Mouse (Mus musculus) hindbrain, embryonic 14.5 days (tissue): ENCODE data around the gene Robo1. TPM values are rescaled to one million over a fixed set of nuclear protein-coding genes. Genes with fewer than 3 reads are reported as not detected.

Source experiments
- ATAC-seq: fragments of 200-750 bp; cut with Nextera tagmentation; 2 replicates; pipeline ENCODE4 v1.8.0; 2017; ENCODE audit warnings: moderate number of reproducible peaks, mild to moderate bottlenecking, moderate TSS enrichment, moderate library complexity; ENCODE audit not compliant: low FRiP score
- DNase-seq: peaks from one replicate; pipeline ENCODE4 v3.0.0-alpha.2; 2015; ENCODE audit warnings: low spot score
- H3K27ac ChIP-seq: fragments of 300-500 bp; sonication (generic); 2 replicates; pipeline ENCODE4 v1.5.1; 2014; ENCODE audit warnings: mild to moderate bottlenecking, moderate library complexity
- H3K27me3 ChIP-seq: fragments of 300-500 bp; sonication (generic); 2 replicates; pipeline ENCODE4 v1.6.1; 2014; ENCODE audit warnings: mild to moderate bottlenecking, low read length, mixed read lengths; ENCODE audit not compliant: control insufficient read depth, insufficient read depth
- H3K36me3 ChIP-seq: fragments of 300-500 bp; sonication (generic); replicated peaks from 2 replicates; pipeline ENCODE4 v1.6.1; 2014; ENCODE audit not compliant: control insufficient read depth, insufficient read depth
- H3K4me1 ChIP-seq: fragments of 300-500 bp; sonication (generic); replicated peaks from 2 replicates; pipeline ENCODE4 v1.6.1; 2014; ENCODE audit warnings: antibody characterized with exemption, low read length, mixed read lengths; ENCODE audit not compliant: control insufficient read depth, insufficient read depth
- H3K4me2 ChIP-seq: fragments of 300-500 bp; sonication (generic); replicated peaks from 2 replicates; pipeline ENCODE4 v1.6.1; 2014; ENCODE audit warnings: mild to moderate bottlenecking, moderate library complexity
- H3K4me3 ChIP-seq: fragments of 300-500 bp; sonication (generic); replicated peaks from 2 replicates; pipeline ENCODE4 v1.5.1; 2014; ENCODE audit warnings: mild to moderate bottlenecking, low read length
- H3K9ac ChIP-seq: fragments of 300-500 bp; sonication (generic); 2 replicates; pipeline ENCODE4 v1.6.1; 2014
- H3K9me3 ChIP-seq: fragments of 300-500 bp; sonication (generic); 2 replicates; pipeline ENCODE4 v1.6.1; 2016; ENCODE audit warnings: low read length; ENCODE audit not compliant: control insufficient read depth
- WGBS: fragments of 180-500 bp; shearing (Covaris S2); extraction: QIAGEN DNeasy Blood & Tissue Kit; methylation state at CpG from one replicate; pipeline ENCODE4 v1.1.7; 2014; 5-methylcytosine and 5-hydroxymethylcytosine counted together
- polyA plus RNA-seq: library from polyadenylated mRNA; unstranded; fragments of >200 nt; fragmentation: Nextera tagmentation; extraction: Ambion mirVana; gene quantifications from 2 replicates; pipeline ENCODE4 v1.2.1, GENCODE M21; 2014

Robo1 gene
- 47.5 and 49.6 TPM in 2 replicates for polyA plus RNA-seq

- no peak within 1 kb of the TSS for H3K9ac ChIP-seq
- no peak within 1 kb of the TSS for H3K4me2 ChIP-seq
- no peak within 1 kb of the TSS for H3K4me3 ChIP-seq
- 76% methylated on average over 8 of the region's 8 CpGs for WGBS
- no peaks in the 10 kb centered on the region for H3K4me1 ChIP-seq
- no peak for ATAC-seq
- no peak within 1 kb of the TSS for H3K27ac ChIP-seq
- H3K36me3 ChIP-seq: no peaks in the 10 kb centered on the region
- DNase-seq: no peak
- no peaks in the 10 kb centered on the region for H3K9me3 ChIP-seq
- H3K27me3 ChIP-seq: no peaks in the 10 kb centered on the region
These were observed at the start of gene Robo1 for GRCm38 (mm10) chr16:72307537-72308330. TSS of gene Robo1 (plus strand) at chr16:72308306.

GRCm38 (mm10) chr16:72267839-72268238 is 40.3 kb upstream of the Robo1 start:
- no peak overlapping the region for H3K9ac ChIP-seq
- no peak overlapping the region for H3K4me3 ChIP-seq
- no peaks in the 10 kb centered on the region for H3K27me3 ChIP-seq
- H3K9me3 ChIP-seq: no peaks in the 10 kb centered on the region
- WGBS: 91% methylated on average over 10 of the region's 10 CpGs
- H3K4me2 ChIP-seq: no peak overlapping the region
- no peaks in the 10 kb centered on the region for H3K36me3 ChIP-seq
- ATAC-seq (no peak), DNase-seq (no peak)
- H3K4me1 ChIP-seq: no peaks in the 10 kb centered on the region
- no peak overlapping the region for H3K27ac ChIP-seq

- Histone ChIP-seq H3K4me3 (no peak overlapping the region), H3K36me3 (no peaks in the 10 kb centered on the region), H3K27me3 (no peaks in the 10 kb centered on the region), H3K9me3 (no peaks in the 10 kb centered on the region), H3K4me1 (no peaks in the 10 kb centered on the region), H3K27ac (no peak overlapping the region), H3K9ac (no peak overlapping the region), H3K4me2 (no peak overlapping the region)
- no peak for DNase-seq
- WGBS: 84% methylated on average over 3 of the region's 3 CpGs
- ATAC-seq: no peak
These were observed 31.6 kb upstream of the Robo1 start for GRCm38 (mm10) chr16:72276390-72277074.

GRCm38 (mm10) chr16:72308331-72308668 is 194 bp downstream of the Robo1 start:
- Histone ChIP-seq H3K4me1 (no peaks in the 10 kb centered on the region), H3K36me3 (no peaks in the 10 kb centered on the region), H3K27me3 (no peaks in the 10 kb centered on the region), H3K9me3 (no peaks in the 10 kb centered on the region), H3K9ac (no peak overlapping the region), H3K27ac (no peak overlapping the region), H3K4me2 (no peak overlapping the region), H3K4me3 (no peak overlapping the region)
- 74% methylated on average over 6 of the region's 6 CpGs for WGBS
- ATAC-seq (no peak), DNase-seq (no peak)

- H3K9ac ChIP-seq: no peak overlapping the region
- H3K27ac ChIP-seq: no peak overlapping the region
- no peak overlapping the region for H3K4me3 ChIP-seq
- 75% methylated on average over 8 of the region's 8 CpGs for WGBS
- no peak for DNase-seq
- no peaks in the 10 kb centered on the region for H3K9me3 ChIP-seq
- H3K27me3 ChIP-seq: no peaks in the 10 kb centered on the region
- H3K36me3 ChIP-seq: no peaks in the 10 kb centered on the region
- H3K4me2 ChIP-seq: no peak overlapping the region
- ATAC-seq: no peak
- no peaks in the 10 kb centered on the region for H3K4me1 ChIP-seq
These were observed 19.2 kb downstream of the Robo1 start for GRCm38 (mm10) chr16:72327321-72327720.

- ATAC-seq: no peak
- no peaks in the 10 kb centered on the region for H3K27me3 ChIP-seq
- H3K4me1 ChIP-seq: no peaks in the 10 kb centered on the region
- no peak overlapping the region for H3K4me3 ChIP-seq
- H3K36me3 ChIP-seq: no peaks in the 10 kb centered on the region
- H3K4me2 ChIP-seq: no peak overlapping the region
- H3K27ac ChIP-seq: no peak overlapping the region
- H3K9ac ChIP-seq: no peak overlapping the region
- WGBS: 55% methylated on average over 3 of the region's 3 CpGs
- no peaks in the 10 kb centered on the region for H3K9me3 ChIP-seq
- no peak for DNase-seq
These were observed 20.5 kb downstream of the Robo1 start for GRCm38 (mm10) chr16:72328579-72328978.

GRCm38 (mm10) chr16:72337757-72338156 is 29.7 kb downstream of the Robo1 start:
- WGBS: 81% methylated on average over 1 of the region's 1 CpGs
- Histone ChIP-seq H3K4me1 (no peaks in the 10 kb centered on the region), H3K9ac (no peak overlapping the region), H3K4me3 (no peak overlapping the region), H3K9me3 (no peaks in the 10 kb centered on the region), H3K27me3 (no peaks in the 10 kb centered on the region), H3K4me2 (no peak overlapping the region), H3K36me3 (no peaks in the 10 kb centered on the region), H3K27ac (no peak overlapping the region)
- no peak for DNase-seq
- no peak for ATAC-seq

- Histone ChIP-seq H3K27ac (no peak overlapping the region), H3K27me3 (no peaks in the 10 kb centered on the region), H3K9ac (no peak overlapping the region), H3K4me1 (no peaks in the 10 kb centered on the region), H3K36me3 (no peaks in the 10 kb centered on the region), H3K4me2 (no peak overlapping the region), H3K4me3 (no peak overlapping the region), H3K9me3 (no peaks in the 10 kb centered on the region)
- ATAC-seq (no peak), DNase-seq (no peak)
- 78% methylated on average over 5 of the region's 5 CpGs for WGBS
These were observed 42.3 kb downstream of the Robo1 start for GRCm38 (mm10) chr16:72350422-72350821.

GRCm38 (mm10) chr16:72356515-72357357 is 48.6 kb downstream of the Robo1 start:
- DNase-seq (peak; percentile 83), ATAC-seq (no peak)
- no peaks in the 10 kb centered on the region for H3K27me3 ChIP-seq
- no peak overlapping the region for H3K4me3 ChIP-seq
- H3K27ac ChIP-seq: no peak overlapping the region
- H3K9ac ChIP-seq: no peak overlapping the region
- H3K4me2 ChIP-seq: no peak overlapping the region
- no peaks in the 10 kb centered on the region for H3K36me3 ChIP-seq
- H3K9me3 ChIP-seq: no peaks in the 10 kb centered on the region
- H3K4me1 ChIP-seq: no peaks in the 10 kb centered on the region
- WGBS: 76% methylated on average over 2 of the region's 2 CpGs
